Mouse (Mus musculus) stomach, embryonic 15.5 days (tissue): ENCODE results near the gene Atg2a. TPM values are rescaled to one million over a fixed set of nuclear protein-coding genes. Genes with fewer than 3 reads are reported as not detected.
A peak's percentile ranks its signal among the peaks of the same experiment; 100 is the strongest.

ENCODE experiments used
- ATAC-seq: fragments of 200-750 bp; cut with Nextera tagmentation; 2 replicates; pipeline ENCODE4 v1.8.0; 2017; ENCODE audit warnings: low read depth, moderate number of reproducible peaks, moderate TSS enrichment; ENCODE audit not compliant: insufficient read depth, low FRiP score
- H3K27ac ChIP-seq: fragments of 300-500 bp; sonication (generic); 2 replicates; pipeline ENCODE4 v1.5.1; 2015; ENCODE audit warnings: mild to moderate bottlenecking, inconsistent platforms
- H3K27me3 ChIP-seq: fragments of 300-500 bp; sonication (generic); replicated peaks from 2 replicates; pipeline ENCODE4 v1.6.1; 2015; ENCODE audit warnings: inconsistent platforms
- H3K36me3 ChIP-seq: fragments of 300-500 bp; sonication (generic); 2 replicates; pipeline ENCODE4 v1.6.1; 2015; ENCODE audit warnings: inconsistent platforms
- H3K4me1 ChIP-seq: fragments of 300-500 bp; sonication (generic); 2 replicates; pipeline ENCODE4 v1.6.1; 2015; ENCODE audit warnings: inconsistent platforms
- H3K4me2 ChIP-seq: fragments of 300-500 bp; sonication (generic); 2 replicates; pipeline ENCODE4 v1.6.1; 2015; ENCODE audit warnings: mild to moderate bottlenecking, inconsistent platforms
- H3K4me3 ChIP-seq: fragments of 300-500 bp; sonication (generic); replicated peaks from 2 replicates; pipeline ENCODE4 v1.5.1; 2015; ENCODE audit warnings: inconsistent platforms
- H3K9ac ChIP-seq: fragments of 300-500 bp; sonication (generic); 2 replicates; pipeline ENCODE4 v1.6.1; 2015; ENCODE audit warnings: inconsistent platforms
- H3K9me3 ChIP-seq: fragments of 300-500 bp; sonication (generic); 2 replicates; pipeline ENCODE4 v1.6.1; 2016; ENCODE audit warnings: inconsistent platforms
- WGBS: fragments of 180-500 bp; shearing (Covaris S2); methylation state at CpG from one replicate; pipeline ENCODE4 v1.1.7; 2015; 5-methylcytosine and 5-hydroxymethylcytosine counted together
- polyA plus RNA-seq: library from polyadenylated mRNA; unstranded; fragments of >200 nt; fragmentation: Nextera tagmentation; extraction: Ambion mirVana; gene quantifications from 2 replicates; pipeline ENCODE4 v1.2.1, GENCODE M21; 2015

Atg2a gene
- polyA plus RNA-seq, 1 experiment from 2014 or later = 7.6 TPM

GRCm38 (mm10) chr19:6253021-6253420 lies 11.6 kb downstream of the Atg2a start:
- H3K4me2 ChIP-seq = no peak overlapping the region
- no peak overlapping the region for H3K9ac ChIP-seq
- H3K36me3 ChIP-seq = peaks cover 57% of the 10 kb centered on the region
- no peak overlapping the region for H3K4me3 ChIP-seq
- no peak for ATAC-seq
- H3K27me3 ChIP-seq = no peaks in the 10 kb centered on the region
- no peaks in the 10 kb centered on the region for H3K4me1 ChIP-seq
- 82% methylated on average over 4 of the region's 4 CpGs for WGBS
- H3K27ac ChIP-seq = no peak overlapping the region
- H3K9me3 ChIP-seq = no peaks in the 10 kb centered on the region

DNA sequence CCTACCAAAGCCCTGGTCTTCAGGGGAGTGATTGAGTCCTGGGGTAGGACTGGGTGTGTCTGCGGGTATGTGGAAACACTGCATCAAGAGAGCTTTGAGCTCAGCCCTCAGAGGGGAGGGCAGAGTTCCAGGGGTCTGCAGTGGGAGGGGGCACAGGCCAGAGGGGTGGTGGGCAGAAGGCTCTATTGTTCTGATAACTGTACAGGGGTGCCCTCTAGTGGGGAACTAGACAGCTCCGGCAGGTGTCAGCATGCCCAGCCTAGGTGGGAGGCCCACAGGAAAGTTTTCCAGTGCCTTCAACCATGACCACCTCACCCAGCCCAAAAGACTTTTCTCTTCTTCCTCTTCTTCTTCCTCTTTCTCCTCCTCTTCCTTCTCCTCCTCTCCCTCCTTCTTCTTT lies 19.0 kb downstream of the Atg2a start:
- Histone ChIP-seq H3K9me3 (no peaks in the 10 kb centered on the region), H3K9ac (no peak overlapping the region), H3K4me2 (no peak overlapping the region), H3K27ac (no peak overlapping the region), H3K36me3 (peaks cover 35% of the 10 kb centered on the region), H3K4me3 (no peak overlapping the region), H3K27me3 (no peaks in the 10 kb centered on the region), H3K4me1 (peaks cover under 1% of the 10 kb centered on the region; the same call in 1 of the 2 replicates)
- ATAC-seq = no peak
- 69% methylated on average over 2 of the region's 2 CpGs for WGBS

DNA sequence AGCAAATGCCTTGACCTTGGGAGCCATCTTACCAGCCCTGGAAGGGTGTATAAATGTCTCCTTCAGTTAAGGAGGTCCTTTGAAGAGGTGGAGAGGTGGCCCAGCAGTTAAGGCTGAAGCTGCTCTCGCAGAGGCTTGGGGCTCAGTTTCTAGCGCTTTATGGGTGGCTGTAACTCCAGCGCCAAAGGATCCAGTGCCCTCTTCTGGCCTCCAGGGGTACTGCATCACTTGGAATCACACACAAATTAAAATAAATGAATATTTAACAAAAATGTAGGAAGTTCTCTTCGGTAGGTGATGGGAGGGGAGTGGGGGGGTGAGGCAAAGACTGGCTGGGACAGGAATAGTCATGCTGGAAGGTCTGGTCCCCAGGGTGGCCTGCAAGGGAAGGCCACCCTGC lies 19.5 kb downstream of the Atg2a start:
- Histone ChIP-seq H3K27ac (no peak overlapping the region), H3K4me1 (peaks cover 2% of the 10 kb centered on the region; the same call in 1 of the 2 replicates), H3K4me3 (no peak overlapping the region), H3K9ac (no peak overlapping the region), H3K36me3 (peaks cover 34% of the 10 kb centered on the region), H3K27me3 (no peaks in the 10 kb centered on the region), H3K9me3 (no peaks in the 10 kb centered on the region), H3K4me2 (no peak overlapping the region)
- no peak for ATAC-seq
- 87% methylated on average over 4 of the region's 4 CpGs for WGBS

DNA sequence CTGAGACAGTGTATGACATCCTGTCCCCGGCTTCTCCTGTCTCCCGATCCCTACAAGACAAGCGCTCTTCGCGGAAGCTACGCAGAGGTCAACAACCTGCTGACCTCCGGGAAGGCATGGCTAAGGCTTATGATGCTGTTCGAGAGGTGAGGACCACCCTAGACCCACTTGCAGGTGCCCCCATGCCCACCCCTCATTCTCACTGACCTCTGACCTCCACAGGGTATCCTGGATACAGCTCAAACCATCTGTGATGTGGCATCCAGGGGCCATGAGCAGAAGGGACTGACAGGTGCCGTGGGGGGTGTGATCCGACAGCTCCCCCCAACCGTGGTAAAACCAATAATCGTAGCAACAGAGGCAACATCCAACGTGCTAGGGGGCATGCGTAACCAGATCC lies 19.9 kb downstream of the Atg2a start:
- H3K36me3 ChIP-seq = peaks cover 31% of the 10 kb centered on the region
- H3K4me3 ChIP-seq = no peak overlapping the region
- H3K4me2 ChIP-seq = no peak overlapping the region
- H3K9ac ChIP-seq = no peak overlapping the region
- no peak for ATAC-seq
- WGBS = 94% methylated on average over 14 of the region's 14 CpGs
- no peaks in the 10 kb centered on the region for H3K27me3 ChIP-seq
- no peaks in the 10 kb centered on the region for H3K9me3 ChIP-seq
- H3K27ac ChIP-seq = no peak overlapping the region
- H3K4me1 ChIP-seq = peaks cover 2% of the 10 kb centered on the region; the same call in 1 of the 2 replicates

GRCm38 (mm10) chr19:6262222-6262621 lies 20.8 kb downstream of the Atg2a start:
- 61% methylated on average over 7 of the region's 7 CpGs for WGBS
- Histone ChIP-seq H3K4me1 (peaks cover 2% of the 10 kb centered on the region; the same call in 1 of the 2 replicates), H3K36me3 (peaks cover 24% of the 10 kb centered on the region), H3K4me2 (no peak overlapping the region), H3K9ac (no peak overlapping the region), H3K27me3 (no peaks in the 10 kb centered on the region), H3K27ac (peak overlapping the region; percentile 78; the same call in 1 of the 2 replicates), H3K4me3 (no peak overlapping the region), H3K9me3 (no peaks in the 10 kb centered on the region)
- no peak for ATAC-seq

- Histone ChIP-seq H3K4me3 (peak overlapping the region; percentile 35), H3K36me3 (peaks cover 24% of the 10 kb centered on the region), H3K9me3 (no peaks in the 10 kb centered on the region), H3K27ac (peak overlapping the region; percentile 78), H3K4me1 (peaks cover 2% of the 10 kb centered on the region; the same call in 1 of the 2 replicates), H3K27me3 (no peaks in the 10 kb centered on the region), H3K9ac (no peak overlapping the region), H3K4me2 (peak overlapping the region; percentile 49)
- peak; percentile 68 for ATAC-seq
- WGBS = 64% methylated on average over 8 of the region's 8 CpGs
Observed at GRCm38 (mm10) chr19:6262839-6263433, 21.5 kb downstream of the Atg2a start.

DNA sequence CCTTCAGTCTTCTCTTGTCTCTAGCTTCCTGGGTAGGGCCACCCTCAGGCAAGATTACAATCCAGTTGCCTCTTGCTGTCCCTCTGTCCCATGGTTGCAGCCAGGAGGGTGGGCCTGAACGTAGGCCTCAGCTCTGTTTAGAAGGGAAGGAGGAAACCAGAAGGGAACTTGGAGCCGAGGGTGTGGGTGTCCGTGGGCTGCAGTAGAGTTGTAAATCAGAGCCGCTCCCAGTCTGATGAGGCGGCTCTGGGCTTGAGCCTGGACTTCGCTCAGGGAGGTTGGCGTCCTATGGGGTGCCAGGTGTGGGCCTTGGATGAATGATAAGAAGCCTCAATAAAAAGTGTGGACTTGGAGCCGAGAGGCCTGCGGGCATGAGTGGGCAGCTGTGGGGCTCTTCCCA lies 22.7 kb downstream of the Atg2a start:
- Histone ChIP-seq H3K4me1 (peaks cover 2% of the 10 kb centered on the region; the same call in 1 of the 2 replicates), H3K27ac (peak overlapping the region; percentile 78; the same call in 1 of the 2 replicates), H3K27me3 (no peaks in the 10 kb centered on the region), H3K4me2 (peak overlapping the region; percentile 49), H3K9ac (no peak overlapping the region; the same call in 1 of the 2 replicates), H3K9me3 (no peaks in the 10 kb centered on the region), H3K36me3 (peaks cover 20% of the 10 kb centered on the region), H3K4me3 (peak overlapping the region; percentile 35)
- WGBS = 58% methylated on average over 9 of the region's 9 CpGs
- ATAC-seq = peak; percentile 33; the same call in 1 of the 2 replicates

DNA sequence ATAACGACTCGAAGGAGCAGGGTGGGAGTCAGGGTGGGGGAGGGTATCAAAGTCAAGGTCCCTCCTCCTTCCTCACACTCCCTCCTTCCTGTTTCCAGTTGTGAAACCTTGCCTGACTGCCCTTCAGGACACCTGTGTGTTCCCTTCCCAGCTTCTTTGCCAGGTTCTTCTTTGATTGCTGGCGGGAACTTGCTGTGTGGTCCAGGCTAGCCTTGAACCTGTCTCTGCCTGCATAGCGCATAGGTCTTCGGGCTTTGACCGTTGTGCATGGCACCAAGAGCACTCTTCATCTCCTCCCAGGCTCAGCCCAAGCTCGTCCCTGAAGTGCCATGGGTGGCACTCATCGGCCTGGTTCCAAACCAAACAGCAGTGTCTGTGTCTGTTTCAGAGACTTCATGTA lies 23.5 kb downstream of the Atg2a start:
- ATAC-seq = no peak
- Histone ChIP-seq H3K4me3 (peak overlapping the region; percentile 35), H3K4me1 (peaks cover 2% of the 10 kb centered on the region; the same call in 1 of the 2 replicates), H3K9me3 (no peaks in the 10 kb centered on the region), H3K9ac (no peak overlapping the region), H3K4me2 (peak overlapping the region; percentile 49), H3K36me3 (peaks cover 18% of the 10 kb centered on the region), H3K27me3 (no peaks in the 10 kb centered on the region), H3K27ac (0 out of 2 replicates have a peak overlapping the region, but pooled peaks have one; percentile 21)
- WGBS = 76% methylated on average over 8 of the region's 8 CpGs

GRCm38 (mm10) chr19:6265727-6266182 lies 24.3 kb downstream of the Atg2a start:
- H3K4me1 ChIP-seq = peaks cover 2% of the 10 kb centered on the region; the same call in 1 of the 2 replicates
- no peak overlapping the region for H3K9ac ChIP-seq
- no peaks in the 10 kb centered on the region for H3K9me3 ChIP-seq
- H3K4me2 ChIP-seq = 0 out of 2 replicates have a peak overlapping the region, but pooled peaks have one; percentile 49
- H3K36me3 ChIP-seq = peaks cover 10% of the 10 kb centered on the region
- WGBS = 67% methylated on average over 6 of the region's 6 CpGs
- ATAC-seq = no peak
- H3K4me3 ChIP-seq = 0 out of 2 replicates have a peak overlapping the region, but pooled peaks have one; percentile 35
- H3K27ac ChIP-seq = no peak overlapping the region
- no peaks in the 10 kb centered on the region for H3K27me3 ChIP-seq

GRCm38 (mm10) chr19:6267306-6268169 lies 26.1 kb downstream of the Atg2a start:
- H3K4me2 ChIP-seq = no peak overlapping the region
- no peak for ATAC-seq
- H3K27me3 ChIP-seq = no peaks in the 10 kb centered on the region
- H3K27ac ChIP-seq = no peak overlapping the region
- no peak overlapping the region for H3K9ac ChIP-seq
- WGBS = 60% methylated on average over 11 of the region's 11 CpGs
- no peaks in the 10 kb centered on the region for H3K9me3 ChIP-seq
- H3K36me3 ChIP-seq = no peaks in the 10 kb centered on the region
- no peak overlapping the region for H3K4me3 ChIP-seq
- H3K4me1 ChIP-seq = peaks cover 6% of the 10 kb centered on the region; the same call in 1 of the 2 replicates

- no peak overlapping the region for H3K9ac ChIP-seq
- no peak overlapping the region for H3K4me3 ChIP-seq
- peak; percentile 52; the same call in 1 of the 2 replicates for ATAC-seq
- WGBS = 13% methylated on average over 8 of the region's 8 CpGs
- H3K4me2 ChIP-seq = no peak overlapping the region
- no peaks in the 10 kb centered on the region for H3K36me3 ChIP-seq
- H3K4me1 ChIP-seq = peaks cover 6% of the 10 kb centered on the region; the same call in 1 of the 2 replicates
- no peak overlapping the region for H3K27ac ChIP-seq
- no peaks in the 10 kb centered on the region for H3K9me3 ChIP-seq
- H3K27me3 ChIP-seq = no peaks in the 10 kb centered on the region
Observed at GRCm38 (mm10) chr19:6268170-6268528, 26.7 kb downstream of the Atg2a start.
